Mouse (Mus musculus) lung, embryonic 14.5 days (tissue): ENCODE results near the gene Mtg2. TPM values are rescaled to one million over a fixed set of nuclear protein-coding genes. Genes with fewer than 3 reads are reported as not detected.

Source experiments
- ATAC-seq: fragments of 200-750 bp; cut with Nextera tagmentation; 2 replicates; pipeline ENCODE4 v1.8.0; 2017; ENCODE audit warnings: mild to moderate bottlenecking, moderate TSS enrichment, moderate library complexity; ENCODE audit not compliant: insufficient read depth
- DNase-seq: peaks from one replicate; pipeline ENCODE4 v3.0.0-alpha.2; 2015
- H3K27ac ChIP-seq: fragments of 300-500 bp; sonication (generic); 2 replicates; pipeline ENCODE4 v1.5.1; 2014; ENCODE audit warnings: low read depth, mild to moderate bottlenecking, moderate library complexity
- H3K27me3 ChIP-seq: fragments of 300-500 bp; sonication (generic); 2 replicates; pipeline ENCODE4 v1.6.1; 2014; ENCODE audit warnings: low read length, control low read depth; ENCODE audit not compliant: insufficient read depth
- H3K36me3 ChIP-seq: fragments of 300-500 bp; sonication (generic); 2 replicates; pipeline ENCODE4 v1.6.1; 2014; ENCODE audit warnings: control low read depth; ENCODE audit not compliant: insufficient read depth
- H3K4me1 ChIP-seq: fragments of 300-500 bp; sonication (generic); 2 replicates; pipeline ENCODE4 v1.6.1; 2014; ENCODE audit warnings: antibody characterized with exemption, control low read depth; ENCODE audit not compliant: insufficient read depth
- H3K4me2 ChIP-seq: fragments of 300-500 bp; sonication (generic); 2 replicates; pipeline ENCODE4 v1.6.1; 2014; ENCODE audit warnings: mild to moderate bottlenecking
- H3K4me3 ChIP-seq: fragments of 300-500 bp; sonication (generic); 2 replicates; pipeline ENCODE4 v1.5.1; 2014; ENCODE audit warnings: low read depth, low read length
- H3K9ac ChIP-seq: fragments of 300-500 bp; sonication (generic); 2 replicates; pipeline ENCODE4 v1.6.1; 2014
- H3K9me3 ChIP-seq: fragments of 300-500 bp; sonication (generic); 2 replicates; pipeline ENCODE4 v1.6.1; 2016; ENCODE audit warnings: low read depth, low read length, control low read depth
- CTCF ChIP-seq: IDR thresholded peaks from 2 replicates; pipeline ENCODE4 v1.5.1; 2016; ENCODE audit warnings: antibody characterized with exemption, low read depth
- WGBS: fragments of 180-500 bp; shearing (Covaris S2); extraction: QIAGEN DNeasy Blood & Tissue Kit; methylation state at CpG from one replicate; pipeline ENCODE4 v1.1.7; 2014; 5-methylcytosine and 5-hydroxymethylcytosine counted together
- polyA plus RNA-seq: library from polyadenylated mRNA; unstranded; fragments of >200 nt; fragmentation: Nextera tagmentation; extraction: Ambion mirVana; gene quantifications from 2 replicates; pipeline ENCODE4 v1.2.1, GENCODE M21; 2014

Mtg2 gene
- polyA plus RNA-seq, 1 experiment from 2014 or later: 23.4 TPM

DNA sequence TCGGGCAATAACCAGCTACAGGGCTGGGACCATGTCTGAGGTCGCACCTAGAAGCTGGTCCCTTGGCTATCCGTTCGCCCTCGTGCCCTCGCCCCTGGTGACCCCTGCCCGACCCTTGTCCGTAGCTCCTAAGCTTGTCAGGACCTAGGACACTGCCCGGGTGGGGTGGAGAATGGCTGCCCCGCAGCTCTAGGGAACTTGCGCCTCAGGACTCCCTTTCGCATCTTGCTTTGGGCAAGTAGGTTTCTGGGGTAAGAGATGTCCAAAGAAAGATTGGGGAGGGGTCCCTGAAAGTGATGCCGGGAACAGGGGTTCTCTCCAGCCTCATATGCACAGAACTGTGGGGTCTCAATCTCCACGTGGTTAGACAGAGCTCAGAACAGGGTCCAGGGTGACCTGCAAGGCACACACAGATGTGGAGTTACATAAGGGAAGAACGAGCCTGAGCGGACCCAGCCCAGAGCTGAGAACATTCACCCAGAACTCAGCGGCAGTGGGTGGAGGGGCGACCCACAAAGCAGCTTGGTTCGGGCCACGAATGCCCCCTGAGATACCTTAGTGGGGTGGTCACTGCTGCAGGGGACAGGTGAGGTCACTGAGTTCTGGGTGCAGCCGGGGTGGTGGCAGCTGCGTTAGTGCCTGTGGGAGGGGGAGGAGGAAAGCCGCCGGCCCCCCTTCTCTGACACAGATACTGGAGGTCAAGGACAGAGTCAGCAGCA is 34.4 kb downstream of the Mtg2 start:
- Histone ChIP-seq H3K27ac (no peak overlapping the region), H3K36me3 (no peaks in the 10 kb centered on the region), H3K9me3 (no peaks in the 10 kb centered on the region), H3K4me2 (peak overlapping the region; percentile 97), H3K9ac (no peak overlapping the region), H3K4me1 (no peaks in the 10 kb centered on the region), H3K27me3 (peaks cover 59% of the 10 kb centered on the region), H3K4me3 (peak overlapping the region; percentile 44)
- no peak for DNase-seq
- TF ChIP-seq CTCF: no peak
- 10% methylated on average over 24 of the region's 24 CpGs for WGBS
- ATAC-seq: peak; percentile 61

DNA sequence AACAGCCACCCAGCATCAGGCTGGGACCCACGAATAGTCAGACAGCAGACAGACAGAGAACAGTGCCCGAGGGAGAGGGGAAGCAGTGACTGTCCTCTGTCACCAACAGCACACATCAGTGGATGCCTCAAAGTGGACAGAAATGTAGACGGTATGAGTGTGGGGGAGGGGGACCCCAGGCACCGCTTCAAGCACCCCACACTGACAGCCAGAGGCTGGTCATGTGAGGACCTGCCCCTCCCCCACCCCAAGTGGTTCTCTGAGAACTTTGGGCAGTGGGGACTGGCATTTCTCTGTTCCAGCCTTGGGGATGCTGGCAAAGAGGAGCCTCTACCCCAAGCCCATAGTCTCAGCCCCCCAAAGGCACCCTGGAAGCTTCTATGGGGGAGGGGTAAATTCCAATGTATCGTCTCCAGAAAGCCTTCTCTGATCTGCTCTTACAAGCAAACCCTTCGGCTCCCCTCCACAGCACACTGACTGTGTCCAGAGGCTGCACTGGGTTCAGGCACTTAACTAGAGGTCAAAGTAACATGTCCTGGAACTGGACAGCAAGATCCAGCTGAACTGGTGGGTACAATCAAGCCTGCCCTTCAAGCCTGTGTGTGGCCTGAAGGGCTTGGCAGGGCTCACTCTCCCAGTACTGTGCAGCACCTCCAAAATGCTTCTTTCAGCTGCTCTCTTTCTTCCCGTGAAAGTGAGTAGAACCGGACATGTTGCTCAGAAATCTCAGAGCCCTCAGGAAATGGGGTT is 35.2 kb downstream of the Mtg2 start:
- no peaks in the 10 kb centered on the region for H3K4me1 ChIP-seq
- H3K27me3 ChIP-seq: peaks cover 51% of the 10 kb centered on the region
- no peaks in the 10 kb centered on the region for H3K36me3 ChIP-seq
- TF ChIP-seq CTCF: no peak
- no peak for ATAC-seq
- H3K9ac ChIP-seq: no peak overlapping the region
- no peak overlapping the region for H3K27ac ChIP-seq
- no peak overlapping the region for H3K4me3 ChIP-seq
- 28% methylated on average over 8 of the region's 8 CpGs for WGBS
- no peak overlapping the region for H3K4me2 ChIP-seq
- no peak for DNase-seq
- no peaks in the 10 kb centered on the region for H3K9me3 ChIP-seq

DNA sequence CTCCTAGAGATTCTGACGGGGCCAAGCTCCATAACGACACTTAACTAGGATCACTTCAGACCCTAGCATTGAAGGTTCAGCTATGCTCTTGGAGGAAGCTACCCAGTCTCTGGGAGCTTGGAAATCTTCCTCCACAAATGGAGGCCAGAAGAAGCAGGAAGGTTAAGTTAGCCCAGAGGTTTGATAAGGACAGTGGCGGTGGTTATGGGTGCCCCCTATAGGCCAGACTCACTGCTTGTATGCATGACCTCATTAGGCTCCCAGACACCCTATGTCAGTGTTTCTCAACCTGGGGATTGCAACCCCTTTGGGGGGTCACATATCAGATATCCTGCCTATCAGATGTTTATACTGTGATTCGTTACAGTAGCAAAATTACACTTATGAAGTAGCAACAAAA is 36.7 kb downstream of the Mtg2 start:
- 56% methylated on average over 4 of the region's 4 CpGs for WGBS
- DNase-seq: no peak

DNA sequence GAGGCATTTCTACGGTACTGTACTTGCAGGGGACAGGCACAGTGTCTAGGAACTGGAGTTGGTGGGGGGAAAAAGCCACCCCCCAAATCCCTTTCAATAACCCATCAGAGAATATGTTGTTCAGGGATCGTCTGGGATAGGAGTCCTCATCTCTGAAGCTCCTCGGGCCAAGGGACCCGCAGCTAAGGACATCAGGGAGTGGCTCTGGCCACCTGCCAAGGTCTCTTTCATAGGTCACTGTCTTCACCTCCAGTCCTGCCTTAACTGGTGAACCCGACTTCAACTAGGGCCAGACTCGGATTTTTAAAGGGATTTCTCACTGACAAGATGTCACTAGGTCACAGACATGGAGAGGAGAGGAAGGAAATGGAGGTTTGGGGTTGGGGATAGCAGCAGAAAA is 37.9 kb downstream of the Mtg2 start:
- no peak for ATAC-seq
- Histone ChIP-seq H3K4me2 (no peak overlapping the region), H3K27me3 (peaks cover 25% of the 10 kb centered on the region), H3K9me3 (no peaks in the 10 kb centered on the region), H3K9ac (no peak overlapping the region), H3K4me1 (no peaks in the 10 kb centered on the region), H3K27ac (no peak overlapping the region), H3K36me3 (no peaks in the 10 kb centered on the region), H3K4me3 (no peak overlapping the region)
- 46% methylated on average over 6 of the region's 6 CpGs for WGBS
- no peak for TF ChIP-seq CTCF
- no peak for DNase-seq

More for the DNA sequence above, 36.7 kb downstream of the Mtg2 start:
- Histone ChIP-seq H3K27me3 (peaks cover 37% of the 10 kb centered on the region), H3K9me3 (no peaks in the 10 kb centered on the region), H3K36me3 (no peaks in the 10 kb centered on the region), H3K4me2 (no peak overlapping the region), H3K4me1 (no peaks in the 10 kb centered on the region), H3K27ac (no peak overlapping the region), H3K9ac (no peak overlapping the region), H3K4me3 (no peak overlapping the region)
- TF ChIP-seq CTCF: peak; percentile 38
- no peak for ATAC-seq

DNA sequence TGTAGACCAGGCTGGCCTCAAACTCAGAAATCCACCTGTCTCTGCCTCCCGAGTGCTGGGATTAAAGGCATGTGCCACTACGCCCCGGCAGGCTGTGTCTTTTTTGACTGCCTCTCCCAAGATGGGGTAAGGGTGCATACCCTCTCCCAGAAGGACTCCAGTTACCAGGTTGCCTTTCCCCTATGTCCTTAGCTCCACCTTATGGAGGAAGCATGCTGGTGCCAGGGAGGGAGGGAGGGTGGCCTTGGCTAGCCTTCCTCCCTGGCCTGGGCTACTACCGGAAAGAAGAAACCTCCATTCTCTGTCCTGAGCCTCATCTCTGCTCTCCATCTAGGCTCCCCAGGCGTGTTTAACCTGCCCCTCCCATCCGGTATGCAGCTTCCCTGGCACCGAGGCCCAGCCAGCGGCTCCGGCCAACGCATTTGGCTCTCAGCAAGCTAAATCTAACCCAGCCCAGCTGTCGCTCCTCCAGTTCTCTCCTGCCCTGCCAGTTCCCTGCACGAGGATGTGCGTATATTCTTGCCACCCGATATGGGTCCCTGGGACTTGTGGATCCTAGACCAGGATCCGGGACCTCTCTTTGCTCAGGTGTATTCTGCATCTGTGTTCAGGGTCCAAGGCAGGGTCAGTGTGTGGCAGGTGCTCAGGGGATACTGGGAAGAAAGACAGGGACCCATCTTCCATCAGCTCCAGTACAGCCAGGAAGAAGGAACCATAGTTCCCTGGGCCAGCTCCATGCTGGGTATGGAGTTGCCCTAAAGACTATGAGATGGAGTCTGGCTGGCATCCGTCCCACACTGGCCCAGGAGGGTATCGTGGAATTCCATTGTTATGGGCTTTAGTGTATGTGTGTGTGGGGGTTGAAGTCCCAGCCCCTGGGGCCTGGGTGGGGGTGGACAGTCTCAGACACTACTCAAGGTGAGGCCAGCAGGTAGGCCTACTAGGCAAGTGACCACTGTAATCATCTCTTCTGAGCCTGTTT is 43.8 kb downstream of the Mtg2 start:
- ATAC-seq (no peak), DNase-seq (no peak)
- TF ChIP-seq CTCF: peak; percentile 26
- WGBS: 48% methylated on average over 17 of the region's 17 CpGs
- H3K4me2 ChIP-seq: no peak overlapping the region
- H3K9me3 ChIP-seq: no peaks in the 10 kb centered on the region
- H3K4me1 ChIP-seq: peaks cover 28% of the 10 kb centered on the region
- no peak overlapping the region; the same call in 1 of the 2 replicates for H3K27ac ChIP-seq
- no peaks in the 10 kb centered on the region for H3K27me3 ChIP-seq
- H3K9ac ChIP-seq: no peak overlapping the region
- H3K4me3 ChIP-seq: no peak overlapping the region
- no peaks in the 10 kb centered on the region for H3K36me3 ChIP-seq

DNA sequence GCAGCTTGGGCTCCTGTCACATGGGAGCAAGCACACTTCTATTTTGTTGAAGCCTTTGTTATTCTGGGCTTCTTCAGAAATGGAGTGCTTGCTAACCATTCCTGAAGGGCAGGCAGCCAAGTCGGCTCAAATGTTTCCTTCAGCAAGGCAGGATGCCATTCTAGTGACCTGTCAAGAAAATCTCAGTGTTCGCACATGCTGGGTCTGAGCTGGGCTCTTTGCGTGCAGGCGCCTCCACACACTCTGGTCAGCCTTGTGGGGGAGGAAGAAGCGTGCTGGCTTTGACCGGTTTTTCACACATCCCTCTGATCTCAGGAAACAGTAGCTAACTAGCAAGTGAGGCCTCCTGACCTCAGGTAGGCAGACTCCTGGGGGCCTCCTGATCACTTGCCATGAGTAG is 44.9 kb downstream of the Mtg2 start:
- WGBS: 10% methylated on average over 6 of the region's 6 CpGs
- ATAC-seq: no peak
- Histone ChIP-seq H3K27me3 (no peaks in the 10 kb centered on the region), H3K9me3 (no peaks in the 10 kb centered on the region), H3K4me2 (no peak overlapping the region), H3K9ac (no peak overlapping the region), H3K36me3 (no peaks in the 10 kb centered on the region), H3K4me1 (peaks cover 32% of the 10 kb centered on the region), H3K27ac (peak overlapping the region; percentile 66; the same call in 1 of the 2 replicates), H3K4me3 (no peak overlapping the region)
- peak; percentile 79 for DNase-seq
- TF ChIP-seq CTCF: no peak
